Mouse (Mus musculus) heart, adult 11 months (tissue): ENCODE results near the gene Gm20807.
"Not testable (repeated sequence)": the region's sequence is repeated elsewhere in the genome, so short reads cannot be mapped to it uniquely, and the experiment has no call there.

Experiments
- DNase-seq: peaks from one replicate; pipeline ENCODE4 v3.0.0; 2022

Gene Gm20807

DNA sequence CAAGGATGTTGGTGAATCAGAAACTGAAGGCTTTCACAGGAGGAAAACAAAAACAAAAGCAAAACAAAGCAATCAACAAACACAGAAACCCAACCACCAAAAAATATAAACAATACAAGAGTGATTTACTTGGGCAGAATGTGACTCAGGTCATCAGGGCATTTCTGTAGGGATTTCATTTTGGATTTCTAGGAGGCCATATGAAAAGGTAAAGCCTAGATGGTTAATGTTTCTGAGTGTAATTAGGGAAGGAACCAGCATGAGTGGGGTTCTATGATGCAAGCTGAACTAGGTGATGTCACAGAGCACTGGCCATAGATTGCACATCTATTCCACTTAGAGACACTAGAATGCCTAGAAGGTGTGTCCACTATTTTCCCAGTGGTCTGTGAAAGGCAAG is at the start of gene Gm20807:
TSS of gene Gm20807 (plus strand) at position 301 of the 400 bp plus-strand sequence.
- not testable (repeated sequence) for DNase-seq
